Mouse (Mus musculus) olfactory bulb, adult 2 months (tissue): ENCODE results near the gene Med15.

Experiments
- CTCF ChIP-seq: fragments of 200-500 bp; IDR thresholded peaks from 2 replicates; pipeline ENCODE4 v1.5.1; 2012; ENCODE audit warnings: low read depth, mild to moderate bottlenecking, low read length, moderate library complexity; ENCODE audit not compliant: insufficient read depth
- POLR2A ChIP-seq: fragments of 200-500 bp; IDR thresholded peaks from 2 replicates; pipeline ENCODE4 v1.6.1; 2012; ENCODE audit warnings: mild to moderate bottlenecking, low read depth, low read length, moderate library complexity; ENCODE audit not compliant: insufficient read depth

DNA sequence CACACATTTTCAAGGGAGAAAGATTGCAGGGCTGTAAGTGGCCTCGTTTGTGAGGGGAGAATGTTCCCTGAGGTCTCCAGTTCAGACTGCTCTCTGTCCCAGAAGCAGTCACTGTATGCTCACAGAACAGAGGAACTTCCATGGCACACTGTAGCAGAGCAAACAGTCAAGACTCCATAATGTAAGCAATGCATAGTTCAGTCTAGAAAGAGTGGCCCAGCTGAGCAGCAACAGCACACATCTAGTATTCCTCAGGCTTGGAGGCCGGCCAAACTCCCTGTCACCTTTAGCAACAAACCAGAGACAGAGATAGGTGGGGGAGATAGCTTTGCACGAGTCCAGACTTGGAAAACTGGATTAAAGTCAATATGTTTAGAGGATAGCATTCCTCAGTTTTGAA, 20.3 kb upstream of the Med15 start:
- TF ChIP-seq POLR2A: no peak
- TF ChIP-seq CTCF: no peak
